Mouse (Mus musculus) testis, adult 2 months (tissue): ENCODE measurements around the gene Dyrk3.

Source experiments
- CTCF ChIP-seq: fragments of 200-500 bp; IDR thresholded peaks from 2 replicates; pipeline ENCODE4 v1.5.1; 2012; ENCODE audit warnings: low read depth, mild to moderate bottlenecking, inconsistent platforms, low read length, moderate library complexity; ENCODE audit not compliant: control insufficient read depth, insufficient read depth, insufficient replicate concordance
- POLR2A ChIP-seq: fragments of 200-500 bp; IDR thresholded peaks from 2 replicates; pipeline ENCODE4 v1.6.1; 2012; ENCODE audit warnings: low read depth, mild to moderate bottlenecking, inconsistent platforms, low read length, moderate library complexity; ENCODE audit not compliant: control insufficient read depth

DNA sequence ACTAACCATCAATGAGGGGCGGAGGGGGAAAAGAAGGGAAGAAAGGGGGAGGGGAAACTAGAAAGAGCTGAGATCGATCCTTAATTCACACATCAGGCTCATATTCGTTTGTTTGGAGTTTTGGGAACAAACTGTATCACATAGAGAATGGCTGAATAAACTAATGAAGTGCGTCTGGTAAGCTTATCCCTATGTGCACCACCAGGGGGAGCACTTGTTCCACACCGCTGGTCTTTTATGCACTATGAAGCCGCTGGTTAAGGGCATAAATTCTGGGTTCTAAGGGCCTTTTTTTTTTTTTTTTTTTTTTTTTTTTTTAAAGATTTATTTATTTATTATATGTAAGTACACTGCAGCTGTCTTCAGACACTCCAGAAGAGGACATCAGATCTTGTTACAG, 22.2 kb downstream of the Dyrk3 start:
- TF ChIP-seq POLR2A, result no peak
- peak; percentile 43; the same call in 1 of the 2 replicates for TF ChIP-seq CTCF
